Comparison of ENCODE assay signal across 8 mouse cellular contexts in the genomic region with DNA sequence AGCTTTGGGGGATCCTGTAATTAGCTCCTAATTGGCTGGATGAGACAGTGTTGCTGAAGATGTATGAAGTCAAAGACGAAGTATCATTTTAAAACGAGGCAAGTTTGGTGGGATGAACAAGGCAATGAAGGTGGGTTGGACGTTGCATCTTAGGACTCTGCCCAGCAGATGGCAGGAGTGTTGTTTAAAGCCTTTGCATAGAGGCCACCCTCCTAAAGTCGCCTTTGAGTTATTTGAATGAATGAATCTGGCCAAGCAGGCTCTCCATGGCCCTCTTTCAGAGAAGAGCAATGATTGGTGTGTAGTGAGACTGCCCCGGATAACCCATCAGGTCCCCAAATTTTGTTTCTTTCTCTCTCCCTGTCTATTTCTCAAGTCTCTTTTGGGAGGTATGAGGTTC.
DNase-seq lines count a peak whose midpoint lies in the region; ATAC-seq and TF ChIP-seq lines count a peak whose summit lies in the region.

No protein-coding gene starts in this region.

- ATAC-seq in kidney, postnatal 0 days (replicated peaks; ENCODE audit: low FRiP score, low read depth), result no peak
- ATAC-seq in limb, embryonic 14.5 days (ENCODE audit: low FRiP score, low read depth), result no peak

- H3K4me1 ChIP-seq in kidney, postnatal 0 days (replicated peaks; ENCODE audit: insufficient read depth, low read length), result no peaks in the 10 kb centered on the region
- H3K4me1 ChIP-seq in limb, embryonic 14.5 days (ENCODE audit: control insufficient read depth, insufficient read depth, low read length), result no peaks in the 10 kb centered on the region

- no peak overlapping the region for H3K9ac ChIP-seq in kidney, postnatal 0 days (ENCODE audit: low read depth, low read length)
- H3K9ac ChIP-seq in limb, embryonic 14.5 days (ENCODE audit: low read depth, low read length, severe bottlenecking), result no peak overlapping the region

- H3K36me3 ChIP-seq in kidney, postnatal 0 days (ENCODE audit: insufficient read depth, low read length), result no peaks in the 10 kb centered on the region
- H3K36me3 ChIP-seq in limb, embryonic 14.5 days (ENCODE audit: control insufficient read depth, insufficient read depth, low read length), result no peaks in the 10 kb centered on the region

- no peaks in the 10 kb centered on the region for H3K27me3 ChIP-seq in kidney, postnatal 0 days (ENCODE audit: insufficient read depth, low read length)
- H3K27me3 ChIP-seq in limb, embryonic 14.5 days (ENCODE audit: control insufficient read depth, insufficient read depth, low read length), result no peaks in the 10 kb centered on the region

- no peak for TF ChIP-seq POLR2A in limb, embryonic 14.5 days (IDR thresholded peaks at IDR 0.05; ENCODE audit: borderline replicate concordance, extremely low read depth, insufficient read depth, insufficient read length)

- peak; percentile 67 for TF ChIP-seq CTCF in kidney, postnatal 0 days (IDR thresholded peaks at IDR 0.05; ENCODE audit: low read depth)

- no peaks in the 10 kb centered on the region for H3K9me3 ChIP-seq in kidney, postnatal 0 days (replicated peaks; ENCODE audit: low read length)
- no peaks in the 10 kb centered on the region for H3K9me3 ChIP-seq in limb, embryonic 14.5 days (ENCODE audit: control insufficient read depth, low read length)

- 53% methylated on average over 5 of the region's 5 CpGs for WGBS in kidney, postnatal 0 days
- WGBS in limb, embryonic 14.5 days, result 53% methylated on average over 5 of the region's 5 CpGs

- H3K4me3 ChIP-seq in kidney, postnatal 0 days (replicated peaks; ENCODE audit: low read depth, low read length), result no peak overlapping the region
- H3K4me3 ChIP-seq in limb, embryonic 14.5 days (replicated peaks; ENCODE audit: low read length), result no peak overlapping the region

- DNase-seq in cerebellum, postnatal 10 days, result peak; percentile 32 to 33
- no peak for DNase-seq in cerebellum, adult 8-10 months
- peak; percentile 63 for DNase-seq in kidney, postnatal 0 days (ENCODE audit: low spot score)
- DNase-seq in kidney, adult 9 months, result no peak
- DNase-seq in right cerebral cortex, adult 2 months (ENCODE audit: low spot score in 2 of 2), result peak; percentile 24 to 31
- DNase-seq in right cerebral cortex, adult 18-20 months, result no peak
- peak; percentile 38 for DNase-seq in limb, embryonic 14.5 days (ENCODE audit: low spot score)
- no peak for DNase-seq in B cell, adult 2 months

- no peak overlapping the region for H3K27ac ChIP-seq in kidney, postnatal 0 days
- no peak overlapping the region for H3K27ac ChIP-seq in limb, embryonic 14.5 days (replicated peaks; ENCODE audit: low read depth, low read length)

- no peak overlapping the region for H3K4me2 ChIP-seq in kidney, postnatal 0 days (ENCODE audit: low read length)
- H3K4me2 ChIP-seq in limb, embryonic 14.5 days (replicated peaks; ENCODE audit: low read depth, low read length, severe bottlenecking), result no peak overlapping the region

Comparison
In these comparisons a context has a peak if more than half of its experiments do, and no peak if none do; other contexts are left out.
1. DNase-seq: peak in cerebellum, postnatal 10 days (2 of 2), kidney, postnatal 0 days (single experiment), right cerebral cortex, adult 2 months (2 of 2) and limb, embryonic 14.5 days (single experiment); none in cerebellum, adult 8-10 months (single experiment), kidney, adult 9 months (single experiment), right cerebral cortex, adult 18-20 months (single experiment) and B cell, adult 2 months (0 of 2).